Mouse (Mus musculus) ZHBTc4 (cell line): ENCODE measurements around the gene Gimap7.

Experiments used
- DNase-seq: peaks from one replicate; pipeline ENCODE4 v3.0.0-alpha.2; 2011; ENCODE audit warnings: low read depth, low spot score

Gene Gimap7

DNA sequence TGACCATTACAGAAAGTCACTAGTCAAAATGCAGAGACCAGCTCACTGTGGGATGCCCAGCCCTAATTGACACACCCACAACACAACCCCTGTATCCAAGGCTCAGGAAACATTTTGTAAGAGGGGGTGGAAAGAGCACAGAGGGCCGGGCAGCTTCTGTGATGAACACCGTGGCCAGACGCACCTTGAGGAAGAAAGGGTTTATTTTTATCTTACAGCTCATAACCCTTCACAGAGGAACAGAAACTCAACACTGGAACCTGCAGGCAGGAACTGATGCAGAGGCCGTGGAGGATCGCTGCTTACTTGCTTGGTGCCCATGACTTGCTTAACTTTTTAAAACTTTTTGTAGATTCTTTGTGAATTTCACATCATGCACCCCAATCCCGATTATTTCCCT, 25.5 kb upstream of the Gimap7 start:
- DNase-seq: no peak

DNA sequence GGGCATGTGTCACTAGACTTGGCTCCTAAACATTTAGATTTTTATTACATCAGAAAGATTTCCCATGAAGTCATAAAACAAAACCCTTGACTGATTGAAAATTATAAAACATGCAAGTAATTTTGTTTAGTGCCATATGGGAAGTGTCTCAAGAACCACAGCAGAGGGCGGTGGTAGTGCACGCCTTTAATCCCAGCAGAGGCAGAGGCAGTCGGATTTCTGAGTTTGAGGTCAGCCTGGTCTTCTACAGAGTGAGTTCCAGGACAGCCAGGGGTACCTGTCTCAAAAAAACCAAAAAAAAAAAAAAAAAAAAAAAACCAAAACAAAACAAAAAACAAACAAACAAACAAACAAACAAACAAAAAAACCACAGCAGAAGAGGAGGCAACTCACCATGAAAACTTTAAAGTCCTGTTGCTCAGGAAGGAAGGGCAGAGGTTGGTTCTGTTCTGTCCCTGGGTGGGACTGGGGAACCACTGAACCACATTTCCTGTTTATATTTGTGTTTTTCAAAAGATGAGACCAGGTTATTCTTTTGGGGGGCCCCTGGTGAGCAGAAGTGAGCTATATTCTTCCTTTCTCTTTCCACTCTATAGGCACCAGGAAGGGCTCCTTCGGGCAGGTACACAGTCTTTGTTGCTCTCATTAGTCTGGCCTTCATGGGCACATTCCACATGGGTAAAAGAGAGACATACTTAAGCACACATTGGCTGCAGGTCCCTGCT, 21.4 kb upstream of the Gimap7 start:
- no peak for DNase-seq

GRCm38 (mm10) chr6:48697555-48697930, 20.9 kb upstream of the Gimap7 start:
- DNase-seq: no peak

DNA sequence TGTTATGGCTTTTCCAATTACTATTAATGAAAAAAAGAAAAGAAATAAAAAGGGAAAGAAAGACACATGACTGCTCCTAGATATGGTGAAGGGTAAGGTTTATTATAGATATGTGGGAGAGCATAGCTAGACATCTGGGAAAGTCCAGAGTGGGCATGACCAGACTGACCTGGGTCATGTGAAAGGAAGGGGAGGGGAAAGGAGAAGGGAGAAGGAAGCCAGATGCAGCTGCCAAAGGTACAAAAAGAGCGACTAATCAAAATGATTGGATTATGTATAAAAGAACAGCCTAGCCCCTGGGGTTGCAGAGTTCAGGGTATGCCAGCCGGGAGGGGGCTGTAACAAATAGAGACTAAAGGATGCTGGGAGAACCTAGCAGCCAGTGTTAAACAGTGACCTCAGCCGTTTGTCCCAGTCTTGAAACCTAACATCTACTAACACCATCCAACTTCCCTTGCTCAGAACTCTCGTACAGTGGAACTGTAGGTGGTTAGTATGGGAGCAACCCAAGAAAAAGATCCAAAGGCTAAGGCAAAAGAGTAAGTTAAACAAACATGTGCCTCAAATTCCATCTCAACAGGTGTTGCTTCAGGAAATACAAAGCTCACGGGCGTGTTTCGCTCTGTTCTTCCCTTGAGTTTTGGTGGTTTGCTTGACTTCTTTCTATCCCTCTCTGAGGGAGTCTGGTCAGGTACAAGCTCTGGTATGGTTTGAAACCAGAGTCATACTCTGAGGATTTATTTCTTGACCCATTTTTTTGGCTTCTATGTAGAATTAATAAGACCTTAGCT, 20.2 kb upstream of the Gimap7 start:
- DNase-seq: no peak

DNA sequence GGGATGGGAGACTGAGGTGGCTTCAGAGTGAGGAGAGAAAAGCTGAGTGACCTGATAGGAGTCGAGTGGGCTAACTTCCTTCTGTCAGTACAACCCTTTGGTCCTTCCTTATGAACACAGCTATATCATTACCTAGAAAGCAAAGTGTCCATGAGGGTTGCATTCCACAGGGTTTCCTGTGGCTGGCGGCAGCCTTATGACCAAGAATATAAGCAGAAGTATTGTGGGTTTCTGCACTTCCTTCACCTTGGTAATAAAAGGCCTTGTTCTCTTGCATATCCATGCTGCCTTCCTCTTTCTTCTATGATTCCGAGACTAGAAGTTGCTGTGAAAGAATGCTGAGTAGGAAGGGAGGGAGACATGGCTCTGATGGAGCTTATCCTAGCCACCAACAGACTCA, 19.5 kb upstream of the Gimap7 start:
- no peak for DNase-seq

- no peak for DNase-seq
Observed at GRCm38 (mm10) chr6:48700251-48701075, 18.0 kb upstream of the Gimap7 start.

DNA sequence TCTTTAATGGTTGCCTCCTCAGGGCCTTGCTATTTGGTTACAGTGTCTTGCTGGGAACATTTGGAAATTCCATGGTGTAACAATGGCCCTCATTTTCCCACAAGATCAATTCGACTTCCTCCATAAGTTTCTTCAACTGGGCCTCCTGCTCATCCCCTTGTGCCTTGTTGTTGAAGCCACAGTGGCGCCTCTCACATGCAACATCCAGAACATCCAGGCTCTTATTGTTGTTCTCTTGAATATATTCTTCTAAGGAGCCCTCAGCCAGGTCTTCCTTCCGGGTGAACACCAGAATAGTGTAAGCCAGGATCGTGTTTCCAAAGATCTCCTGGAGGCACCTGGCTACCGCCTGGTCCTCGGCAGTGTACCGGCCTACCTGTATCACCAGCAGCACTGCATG, 16.3 kb upstream of the Gimap7 start:
- DNase-seq: no peak

- peak; percentile 19 for DNase-seq
Observed at GRCm38 (mm10) chr6:48702601-48703000, 15.8 kb upstream of the Gimap7 start.

- DNase-seq: no peak
Observed at GRCm38 (mm10) chr6:48704146-48704545, 14.3 kb upstream of the Gimap7 start.

GRCm38 (mm10) chr6:48706130-48706529, 12.3 kb upstream of the Gimap7 start:
- no peak for DNase-seq

DNA sequence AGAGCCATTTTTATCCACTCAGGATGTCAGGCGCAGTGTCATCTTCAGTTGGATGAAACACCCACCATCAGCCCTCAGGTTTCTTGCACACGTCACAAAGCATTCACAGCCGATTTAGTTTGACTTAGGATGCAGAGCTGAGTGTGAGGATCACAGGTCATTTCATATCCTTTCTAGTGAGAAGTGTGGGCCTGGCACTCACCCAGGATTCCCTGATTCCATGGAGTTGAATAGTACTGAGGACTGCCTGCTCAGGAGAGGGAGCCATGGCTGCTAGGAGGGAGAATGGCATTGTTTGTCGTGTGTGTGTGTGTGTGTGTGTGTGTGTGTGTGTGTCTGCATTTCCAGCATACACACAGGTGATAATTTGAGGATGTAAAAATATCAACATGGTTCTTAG, 1.9 kb downstream of the Gimap7 start:
- no peak for DNase-seq

DNA sequence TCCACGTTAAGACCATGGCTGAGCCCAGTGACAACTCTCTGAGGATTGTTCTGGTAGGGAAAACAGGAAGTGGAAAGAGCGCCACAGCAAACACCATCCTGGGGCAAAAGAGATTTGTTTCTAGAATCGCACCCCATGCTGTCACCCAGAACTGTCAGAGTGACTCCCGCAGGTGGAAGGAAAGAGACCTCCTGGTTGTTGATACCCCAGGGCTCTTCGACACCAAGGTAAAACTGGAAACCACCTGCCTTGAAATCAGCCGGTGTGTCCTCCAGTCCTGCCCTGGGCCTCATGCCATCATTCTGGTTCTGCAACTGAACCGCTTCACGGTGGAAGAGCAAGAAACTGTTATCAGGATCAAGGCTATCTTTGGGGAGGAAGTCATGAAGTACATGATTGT, 5.0 kb downstream of the Gimap7 start:
- DNase-seq: no peak

GRCm38 (mm10) chr6:48725476-48725875, 7.1 kb downstream of the Gimap7 start:
- peak; percentile 54 for DNase-seq

DNA sequence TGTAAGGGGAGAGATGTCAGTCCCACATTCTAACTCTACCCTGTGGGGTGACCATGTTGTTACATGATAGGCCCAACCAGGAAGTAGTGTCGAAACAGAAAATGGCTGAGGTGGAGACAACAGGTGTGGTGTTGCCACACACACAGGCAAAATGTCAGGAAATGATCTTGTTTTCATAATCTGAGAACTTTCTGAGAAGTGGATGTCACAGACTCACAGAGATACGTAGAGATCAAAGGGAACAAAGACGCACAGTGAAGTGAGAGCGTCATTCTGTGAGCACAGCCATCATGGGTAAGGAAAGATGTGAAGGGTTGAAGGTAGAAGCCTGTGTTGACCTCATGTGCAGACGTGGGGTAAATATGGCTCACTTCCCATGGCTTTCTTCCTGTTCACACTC, 9.3 kb downstream of the Gimap7 start:
- DNase-seq: no peak

DNA sequence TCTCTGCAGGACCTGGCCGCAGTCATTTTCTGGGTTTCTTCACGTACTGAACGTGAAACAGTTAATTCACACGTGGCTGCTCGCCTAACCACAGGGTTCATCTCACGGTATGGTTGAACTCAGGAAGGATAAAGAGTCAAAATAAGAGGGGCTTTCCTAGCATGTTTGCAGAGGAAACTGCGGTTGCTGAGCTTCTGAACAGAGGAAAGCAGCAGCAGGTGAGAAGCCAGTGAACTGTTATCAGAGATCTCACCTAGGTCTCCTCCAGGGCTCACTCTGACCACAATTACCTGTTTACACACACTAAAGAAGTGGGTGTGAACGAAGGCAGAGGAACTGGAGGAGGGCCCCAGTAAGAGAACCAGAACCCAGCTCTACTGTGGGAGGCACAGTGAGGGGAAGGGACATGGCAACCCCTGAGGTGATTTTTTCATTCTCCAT, 14.5 kb downstream of the Gimap7 start:
- no peak for DNase-seq

DNA sequence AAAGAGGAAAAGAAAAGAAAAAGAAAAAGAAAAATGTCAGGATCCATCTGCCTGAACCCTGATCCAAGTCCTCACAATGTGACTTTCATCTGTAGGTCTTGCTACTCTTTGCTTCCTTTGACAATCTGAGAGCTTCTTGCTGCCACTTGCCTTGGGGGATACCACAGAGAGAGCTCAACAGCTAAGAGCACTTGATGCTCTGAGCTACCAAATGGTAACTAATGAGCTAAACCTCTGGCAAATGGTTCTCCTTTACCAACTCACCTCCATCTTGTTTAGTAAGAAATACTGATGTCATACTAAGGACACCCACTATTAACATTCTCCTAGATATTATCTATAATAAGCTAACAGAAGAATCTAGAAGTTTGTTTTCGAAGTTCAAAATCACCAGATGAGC, 15.2 kb downstream of the Gimap7 start:
- no peak for DNase-seq

DNA sequence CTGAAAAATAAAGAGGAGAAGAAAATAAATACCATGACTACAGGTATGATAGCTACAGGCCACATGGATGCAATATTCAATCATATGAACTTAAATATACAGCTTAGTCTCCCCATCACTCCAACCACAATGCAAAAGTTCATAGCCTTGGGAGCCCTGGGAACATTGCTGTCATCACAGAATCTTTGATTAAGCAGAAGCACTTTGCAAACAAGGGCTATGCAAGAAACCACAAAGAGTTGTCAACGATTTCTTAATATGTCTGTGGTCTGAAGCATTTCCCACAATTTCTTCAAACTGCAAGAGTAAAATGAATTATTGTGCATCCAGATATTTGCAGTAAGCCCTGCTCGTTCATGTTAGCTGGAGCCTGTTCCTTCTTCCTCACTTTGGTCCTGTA, 18.6 kb downstream of the Gimap7 start:
- DNase-seq: no peak

DNA sequence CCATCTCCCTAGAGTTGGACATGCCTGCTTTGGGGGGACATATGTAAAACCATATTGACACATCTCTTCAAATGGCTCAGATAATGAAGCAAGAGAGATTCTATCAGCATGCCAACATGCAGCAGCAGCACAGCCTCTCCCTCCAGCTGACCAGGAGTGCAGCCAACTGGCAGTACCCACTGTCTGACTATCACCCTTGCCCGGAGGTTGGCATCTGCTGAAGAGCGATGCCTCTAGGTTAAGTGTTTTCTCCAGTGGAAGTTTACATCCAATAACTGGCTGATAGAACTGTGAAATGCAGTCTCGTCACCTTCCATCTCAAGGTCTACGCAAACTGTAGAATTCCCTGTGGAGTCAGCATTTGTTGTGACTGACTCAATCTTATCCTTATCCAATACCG, 19.3 kb downstream of the Gimap7 start:
- no peak for DNase-seq

GRCm38 (mm10) chr6:48738961-48739779, 20.7 kb downstream of the Gimap7 start, which contains the start of gene Gimap1:
TSS of gene Gimap1 (plus strand) at chr6:48739054.
- DNase-seq: no peak

DNA sequence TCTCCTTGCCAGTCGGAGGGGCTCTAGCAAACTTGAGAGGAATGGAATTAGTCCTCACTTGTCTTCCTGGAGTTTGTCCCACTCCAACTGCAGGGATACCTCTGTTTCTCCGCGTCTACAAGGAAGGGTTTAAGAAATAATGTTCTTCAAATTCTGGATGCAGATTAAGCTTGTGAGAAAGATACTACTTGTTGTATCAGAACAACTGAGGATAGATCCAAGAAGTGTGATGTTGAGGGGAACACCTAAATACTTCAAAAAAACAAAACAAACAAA, 21.3 kb downstream of the Gimap7 start:
- DNase-seq: no peak

GRCm38 (mm10) chr6:48740501-48741169, 22.2 kb downstream of the Gimap7 start:
- DNase-seq: no peak
